Mouse (Mus musculus): Measurements from ENCODE around the gene H2al1g.
"Not testable (repeated sequence)": the region's sequence is repeated elsewhere in the genome, so short reads cannot be mapped to it uniquely, and the experiment has no call there.

The H2al1g gene

DNA sequence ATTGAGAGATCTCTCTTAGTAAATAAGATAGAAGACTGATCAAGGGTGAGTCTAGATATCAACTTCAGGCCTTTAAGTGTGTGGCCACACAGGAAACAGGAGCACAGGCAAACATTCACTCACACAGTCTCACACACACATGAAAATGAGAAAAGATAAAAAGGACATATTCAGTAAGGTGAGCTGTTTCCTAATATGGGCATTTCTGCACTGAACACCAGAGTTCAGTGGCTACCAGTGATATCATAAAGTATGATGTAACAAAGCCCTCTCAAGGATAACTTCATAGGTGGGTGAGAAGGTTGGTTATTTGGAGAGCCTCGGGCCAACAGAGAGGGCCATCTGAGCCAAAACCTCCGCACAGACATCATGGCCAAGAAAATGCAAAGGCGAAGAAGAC, at the start of gene H2al1g:
TSS of gene H2al1g (plus strand) at position 301 of the 400 bp plus-strand sequence.
- not testable (repeated sequence) for DNase-seq

DNA sequence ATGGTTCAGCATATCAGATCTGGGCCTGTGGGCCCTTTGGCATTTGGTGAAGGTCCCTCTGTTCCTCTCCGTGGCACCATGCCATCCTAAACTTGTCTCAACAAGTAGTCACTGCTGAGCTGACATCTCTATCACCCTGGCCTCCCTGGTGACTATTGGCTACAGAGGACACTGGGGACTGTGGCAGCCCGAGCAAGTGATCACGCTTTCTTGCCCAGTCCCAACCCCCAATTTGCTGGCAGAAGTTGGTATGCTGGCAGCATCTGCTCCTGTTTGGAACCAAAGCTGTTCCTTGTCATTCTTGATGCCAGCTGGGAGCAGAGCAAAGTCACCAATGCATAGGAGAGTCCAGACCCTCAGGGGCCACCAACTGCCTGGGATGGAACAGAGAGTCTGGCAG, 49.0 kb upstream of the H2al1g start:
- DNase-seq = peak; percentile 93

DNA sequence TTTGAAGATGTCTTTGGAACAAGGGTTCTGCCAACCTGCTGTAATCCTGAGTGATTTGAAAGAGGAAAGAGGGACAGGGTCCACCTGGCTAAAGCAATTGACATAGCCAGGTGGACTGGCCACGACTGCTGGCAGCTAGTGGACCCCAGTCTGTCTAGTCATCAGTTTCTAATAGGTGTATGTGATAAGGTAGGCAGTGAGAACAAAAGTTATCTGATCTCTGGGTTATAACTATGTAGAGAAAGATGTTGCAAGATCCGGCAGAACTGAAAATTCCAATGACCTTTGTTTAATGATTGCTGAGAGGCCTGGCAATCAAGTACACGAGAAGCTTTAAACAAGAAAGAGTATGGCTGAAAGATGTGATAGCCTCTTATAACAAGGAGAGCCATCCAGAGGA, 44.9 kb upstream of the H2al1g start:
- DNase-seq = no peak

DNA sequence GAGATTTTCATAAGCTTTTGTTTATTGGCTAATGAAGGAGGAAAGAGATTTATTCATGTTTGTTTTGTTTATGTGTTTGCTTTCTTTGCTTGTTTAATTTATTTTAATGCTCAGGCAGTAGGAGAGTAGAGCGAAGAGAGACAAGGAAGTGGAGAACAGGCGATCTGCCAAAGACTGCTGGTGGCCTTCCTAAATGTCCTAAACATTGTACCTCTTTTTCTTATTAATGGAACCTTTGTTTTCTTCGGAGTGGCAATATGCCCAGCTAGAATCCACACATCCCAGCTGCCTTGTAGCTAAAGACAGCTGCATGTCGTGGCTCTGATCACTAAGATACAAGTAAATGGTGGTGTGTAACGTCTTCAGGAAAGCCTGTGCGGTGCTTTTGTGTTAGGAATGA, 41.0 kb upstream of the H2al1g start:
- no peak for DNase-seq

DNA sequence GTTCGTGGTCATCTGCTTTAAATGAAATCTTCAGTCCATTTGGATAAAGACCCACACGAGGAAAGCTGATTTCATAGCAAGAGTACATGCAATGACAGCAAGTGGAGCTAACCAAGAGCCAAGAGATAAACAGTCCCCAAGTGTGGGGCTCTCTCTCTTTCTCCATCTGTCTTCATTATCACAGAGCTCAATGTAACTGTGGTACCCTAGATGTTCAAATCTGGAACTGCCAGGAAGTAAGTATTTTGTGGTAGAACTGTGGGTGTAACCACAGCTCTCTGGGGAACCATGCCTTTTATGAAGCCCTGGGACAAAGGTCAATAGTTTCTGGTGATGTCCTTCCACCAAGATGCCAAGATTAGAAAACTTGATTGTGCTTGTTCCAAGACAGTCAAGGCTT, 37.3 kb upstream of the H2al1g start:
- no peak for DNase-seq

DNA sequence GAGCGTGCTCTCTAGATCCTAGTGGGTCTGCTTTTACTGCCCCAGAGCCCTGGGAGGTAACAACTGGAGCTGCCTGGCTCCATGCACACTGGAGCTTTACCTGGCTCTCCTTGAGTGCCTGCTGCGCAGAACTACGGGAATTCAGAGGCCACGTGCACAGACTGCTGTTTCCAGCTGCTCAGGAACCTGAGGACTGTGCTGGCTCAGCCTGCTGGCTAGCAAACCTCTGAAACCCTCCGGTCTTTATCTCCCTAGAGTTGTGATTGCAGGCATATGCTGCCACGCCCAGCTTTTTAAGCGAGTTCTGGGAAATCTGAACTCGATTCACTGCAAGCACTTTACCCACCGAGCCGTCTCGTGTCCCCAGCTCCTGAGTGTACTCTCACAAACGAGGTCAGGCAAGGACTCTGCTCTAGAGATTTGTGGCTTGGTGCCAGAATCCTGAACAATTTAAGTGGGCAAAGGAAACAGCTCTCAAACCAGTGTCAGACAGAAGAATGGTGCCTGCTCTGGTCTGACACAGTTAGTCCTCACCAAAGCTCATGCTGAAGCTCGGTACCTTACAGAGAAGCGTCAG, 29.7 kb upstream of the H2al1g start:
- DNase-seq = peak; percentile 84

DNA sequence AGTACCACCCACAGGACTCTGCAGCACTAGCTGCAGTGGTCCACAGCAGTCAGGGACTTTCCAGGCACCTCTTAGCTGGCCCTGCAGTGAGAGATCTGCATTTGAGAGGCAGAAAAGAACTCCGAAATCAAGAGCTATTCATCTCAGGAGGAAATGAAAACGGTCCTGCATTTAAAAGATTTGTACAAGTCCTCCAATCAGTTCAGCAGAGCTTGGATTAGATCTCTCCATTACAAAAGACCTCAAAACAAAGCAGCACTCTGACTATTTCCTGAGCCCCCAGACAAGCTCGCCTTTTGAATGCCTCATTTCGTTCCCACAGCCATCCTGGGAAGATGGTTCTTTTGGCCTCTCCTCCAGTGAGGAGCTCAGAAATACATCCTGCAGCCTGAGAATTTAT, 28.8 kb upstream of the H2al1g start:
- no peak for DNase-seq

DNA sequence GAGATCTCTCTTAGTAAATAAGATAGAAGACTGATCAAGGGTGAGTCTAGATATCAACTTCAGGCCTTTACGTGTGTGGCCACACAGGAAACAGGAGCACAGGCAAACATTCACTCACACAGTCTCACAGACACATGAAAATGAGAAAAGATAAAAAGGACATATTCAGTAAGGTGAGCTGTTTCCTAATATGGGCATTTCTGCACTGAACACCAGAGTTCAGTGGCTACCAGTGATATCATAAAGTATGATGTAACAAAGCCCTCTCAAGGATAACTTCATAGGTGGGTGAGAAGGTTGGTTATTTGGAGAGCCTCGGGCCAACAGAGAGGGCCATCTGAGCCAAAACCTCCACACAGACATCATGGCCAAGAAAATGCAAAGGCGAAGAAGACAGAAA, 19.1 kb upstream of the H2al1g start, which contains the start of gene H2al1a:
TSS of gene H2al1a (plus strand) at position 301 of the 400 bp plus-strand sequence.
- not testable (repeated sequence) for DNase-seq

DNA sequence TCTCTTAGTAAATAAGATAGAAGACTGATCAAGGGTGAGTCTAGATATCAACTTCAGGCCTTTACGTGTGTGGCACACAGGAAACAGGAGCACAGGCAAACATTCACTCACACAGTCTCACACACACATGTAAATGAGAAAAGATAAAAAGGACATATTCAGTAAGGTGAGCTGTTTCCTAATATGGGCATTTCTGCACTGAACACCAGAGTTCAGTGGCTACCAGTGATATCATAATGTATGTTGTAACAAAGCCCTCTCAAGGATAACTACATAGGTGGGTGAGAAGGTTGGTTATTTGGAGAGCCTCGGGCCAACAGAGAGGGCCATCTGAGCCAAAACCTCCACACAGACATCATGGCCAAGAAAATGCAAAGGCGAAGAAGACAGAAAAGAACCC, 15.9 kb upstream of the H2al1g start, which contains the start of gene H2al1b:
TSS of gene H2al1b (plus strand) at position 301 of the 400 bp plus-strand sequence.
- DNase-seq = not testable (repeated sequence)

DNA sequence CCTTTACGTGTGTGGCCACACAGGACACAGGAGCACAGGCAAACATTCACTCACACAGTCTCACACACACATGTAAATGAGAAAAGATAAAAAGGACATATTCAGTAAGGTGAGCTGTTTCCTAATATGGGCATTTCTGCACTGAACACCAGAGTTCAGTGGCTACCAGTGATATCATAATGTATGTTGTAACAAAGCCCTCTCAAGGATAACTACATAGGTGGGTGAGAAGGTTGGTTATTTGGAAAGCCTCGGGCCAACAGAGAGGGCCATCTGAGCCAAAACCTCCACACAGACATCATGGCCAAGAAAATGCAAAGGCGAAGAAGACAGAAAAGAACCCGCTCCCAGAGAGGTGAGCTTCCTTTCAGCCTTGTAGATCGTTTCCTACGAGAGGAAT, 12.7 kb upstream of the H2al1g start, which contains the start of gene H2al1c:
TSS of gene H2al1c (plus strand) at position 301 of the 400 bp plus-strand sequence.
- not testable (repeated sequence) for DNase-seq

DNA sequence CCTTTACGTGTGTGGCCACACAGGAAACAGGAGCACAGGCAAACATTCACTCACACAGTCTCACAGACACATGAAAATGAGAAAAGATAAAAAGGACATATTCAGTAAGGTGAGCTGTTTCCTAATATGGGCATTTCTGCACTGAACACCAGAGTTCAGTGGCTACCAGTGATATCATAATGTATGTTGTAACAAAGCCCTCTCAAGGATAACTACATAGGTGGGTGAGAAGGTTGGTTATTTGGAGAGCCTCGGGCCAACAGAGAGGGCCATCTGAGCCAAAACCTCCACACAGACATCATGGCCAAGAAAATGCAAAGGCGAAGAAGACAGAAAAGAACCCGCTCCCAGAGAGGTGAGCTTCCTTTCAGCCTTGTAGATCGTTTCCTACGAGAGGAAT, 9.5 kb upstream of the H2al1g start, which contains the start of gene H2al1d:
TSS of gene H2al1d (plus strand) at position 301 of the 400 bp plus-strand sequence.
- DNase-seq = not testable (repeated sequence)

DNA sequence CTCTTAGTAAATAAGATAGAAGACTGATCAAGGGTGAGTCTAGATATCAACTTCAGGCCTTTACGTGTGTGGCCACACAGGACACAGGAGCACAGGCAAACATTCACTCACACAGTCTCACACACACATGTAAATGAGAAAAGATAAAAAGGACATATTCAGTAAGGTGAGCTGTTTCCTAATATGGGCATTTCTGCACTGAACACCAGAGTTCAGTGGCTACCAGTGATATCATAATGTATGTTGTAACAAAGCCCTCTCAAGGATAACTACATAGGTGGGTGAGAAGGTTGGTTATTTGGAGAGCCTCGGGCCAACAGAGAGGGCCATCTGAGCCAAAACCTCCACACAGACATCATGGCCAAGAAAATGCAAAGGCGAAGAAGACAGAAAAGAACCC, 6.4 kb upstream of the H2al1g start, which contains the start of gene H2al1e:
TSS of gene H2al1e (plus strand) at position 301 of the 400 bp plus-strand sequence.
- not testable (repeated sequence) for DNase-seq

DNA sequence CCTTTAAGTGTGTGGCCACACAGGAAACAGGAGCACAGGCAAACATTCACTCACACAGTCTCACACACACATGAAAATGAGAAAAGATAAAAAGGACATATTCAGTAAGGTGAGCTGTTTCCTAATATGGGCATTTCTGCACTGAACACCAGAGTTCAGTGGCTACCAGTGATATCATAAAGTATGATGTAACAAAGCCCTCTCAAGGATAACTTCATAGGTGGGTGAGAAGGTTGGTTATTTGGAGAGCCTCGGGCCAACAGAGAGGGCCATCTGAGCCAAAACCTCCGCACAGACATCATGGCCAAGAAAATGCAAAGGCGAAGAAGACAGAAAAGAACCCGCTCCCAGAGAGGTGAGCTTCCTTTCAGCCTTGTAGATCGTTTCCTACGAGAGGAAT, 3.2 kb upstream of the H2al1g start, which contains the start of gene H2al1f:
TSS of gene H2al1f (plus strand) at position 301 of the 400 bp plus-strand sequence.
- not testable (repeated sequence) for DNase-seq

DNA sequence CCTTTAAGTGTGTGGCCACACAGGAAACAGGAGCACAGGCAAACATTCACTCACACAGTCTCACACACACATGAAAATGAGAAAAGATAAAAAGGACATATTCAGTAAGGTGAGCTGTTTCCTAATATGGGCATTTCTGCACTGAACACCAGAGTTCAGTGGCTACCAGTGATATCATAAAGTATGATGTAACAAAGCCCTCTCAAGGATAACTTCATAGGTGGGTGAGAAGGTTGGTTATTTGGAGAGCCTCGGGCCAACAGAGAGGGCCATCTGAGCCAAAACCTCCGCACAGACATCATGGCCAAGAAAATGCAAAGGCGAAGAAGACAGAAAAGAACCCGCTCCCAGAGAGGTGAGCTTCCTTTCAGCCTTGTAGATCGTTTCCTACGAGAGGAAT, 3.1 kb downstream of the H2al1g start, which contains the start of gene H2al1h:
TSS of gene H2al1h (plus strand) at position 301 of the 400 bp plus-strand sequence.
- DNase-seq = not testable (repeated sequence)

DNA sequence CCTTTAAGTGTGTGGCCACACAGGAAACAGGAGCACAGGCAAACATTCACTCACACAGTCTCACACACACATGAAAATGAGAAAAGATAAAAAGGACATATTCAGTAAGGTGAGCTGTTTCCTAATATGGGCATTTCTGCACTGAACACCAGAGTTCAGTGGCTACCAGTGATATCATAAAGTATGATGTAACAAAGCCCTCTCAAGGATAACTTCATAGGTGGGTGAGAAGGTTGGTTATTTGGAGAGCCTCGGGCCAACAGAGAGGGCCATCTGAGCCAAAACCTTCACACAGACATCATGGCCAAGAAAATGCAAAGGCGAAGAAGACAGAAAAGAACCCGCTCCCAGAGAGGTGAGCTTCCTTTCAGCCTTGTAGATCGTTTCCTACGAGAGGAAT, 6.3 kb downstream of the H2al1g start, which contains the start of gene H2al1i:
TSS of gene H2al1i (plus strand) at position 301 of the 400 bp plus-strand sequence.
- not testable (repeated sequence) for DNase-seq

DNA sequence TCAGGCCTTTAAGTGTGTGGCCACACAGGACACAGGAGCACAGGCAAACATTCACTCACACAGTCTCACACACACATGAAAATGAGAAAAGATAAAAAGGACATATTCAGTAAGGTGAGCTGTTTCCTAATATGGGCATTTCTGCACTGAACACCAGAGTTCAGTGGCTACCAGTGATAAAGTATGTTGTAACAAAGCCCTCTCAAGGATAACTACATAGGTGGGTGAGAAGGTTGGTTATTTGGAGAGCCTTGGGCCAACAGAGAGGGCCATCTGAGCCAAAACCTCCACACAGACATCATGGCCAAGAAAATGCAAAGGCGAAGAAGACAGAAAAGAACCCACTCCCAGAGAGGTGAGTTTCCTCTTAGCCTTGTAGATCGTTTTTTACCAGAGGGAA, 9.5 kb downstream of the H2al1g start, which contains the start of gene H2al1j:
TSS of gene H2al1j (plus strand) at position 301 of the 400 bp plus-strand sequence.
- not testable (repeated sequence) for DNase-seq

DNA sequence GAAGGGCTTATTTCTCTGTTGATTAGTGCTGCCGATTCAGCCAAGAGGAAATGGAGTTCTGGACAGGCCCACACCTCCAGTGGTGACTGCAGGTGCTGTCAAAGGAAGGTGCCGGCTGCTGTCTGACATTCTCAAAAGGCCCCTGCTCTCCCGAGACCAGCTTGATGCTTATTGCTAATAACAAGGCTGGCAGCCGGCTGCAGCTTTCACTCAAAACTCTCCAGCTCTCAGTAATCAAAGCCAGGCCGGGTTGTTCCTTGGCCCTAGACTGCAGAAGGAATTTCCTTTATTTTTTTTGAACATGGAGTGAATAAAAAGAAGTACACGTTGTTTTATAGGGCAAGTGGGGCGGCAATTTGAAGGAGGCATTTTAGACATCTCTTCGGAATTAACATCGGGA, 27.7 kb downstream of the H2al1g start:
- DNase-seq = peak; percentile 88

DNA sequence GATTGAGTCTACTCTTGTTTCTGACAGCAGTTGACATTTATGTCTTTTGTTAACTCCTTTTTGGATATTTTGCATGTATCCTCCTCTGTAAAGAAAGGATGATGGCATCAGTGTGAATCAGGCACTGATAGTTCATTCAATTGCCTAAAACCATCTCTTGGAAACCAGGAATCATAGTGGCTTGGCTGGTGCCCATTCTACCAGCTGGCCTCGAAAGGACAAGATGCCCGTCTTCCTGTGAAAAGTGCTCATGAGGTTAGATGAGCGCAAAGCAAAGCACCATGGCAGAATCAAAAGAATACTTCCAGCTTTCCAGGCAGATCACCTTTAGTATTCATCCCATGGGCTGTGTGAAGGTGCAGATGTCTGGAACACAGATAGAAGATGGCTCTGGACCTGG, 28.7 kb downstream of the H2al1g start:
- DNase-seq = no peak

DNA sequence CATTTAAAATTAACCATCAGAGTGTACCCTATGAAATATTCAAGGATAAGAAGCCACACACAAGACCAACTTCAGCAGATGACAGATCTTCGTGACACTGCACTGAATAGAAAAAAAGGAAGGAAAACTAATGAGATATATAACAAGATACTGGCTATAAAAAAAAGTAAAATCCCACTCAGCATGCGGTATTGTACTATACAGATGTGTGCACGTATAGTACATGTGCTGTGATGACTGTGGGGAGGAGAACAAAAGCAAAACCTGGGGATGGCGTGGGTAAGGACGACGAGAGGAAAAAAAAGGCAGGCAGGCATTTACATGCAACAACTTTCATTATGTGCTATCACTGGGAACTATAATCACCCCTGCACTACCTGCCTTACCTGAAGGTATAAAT, 42.8 kb downstream of the H2al1g start:
- DNase-seq = peak; percentile 28

DNA sequence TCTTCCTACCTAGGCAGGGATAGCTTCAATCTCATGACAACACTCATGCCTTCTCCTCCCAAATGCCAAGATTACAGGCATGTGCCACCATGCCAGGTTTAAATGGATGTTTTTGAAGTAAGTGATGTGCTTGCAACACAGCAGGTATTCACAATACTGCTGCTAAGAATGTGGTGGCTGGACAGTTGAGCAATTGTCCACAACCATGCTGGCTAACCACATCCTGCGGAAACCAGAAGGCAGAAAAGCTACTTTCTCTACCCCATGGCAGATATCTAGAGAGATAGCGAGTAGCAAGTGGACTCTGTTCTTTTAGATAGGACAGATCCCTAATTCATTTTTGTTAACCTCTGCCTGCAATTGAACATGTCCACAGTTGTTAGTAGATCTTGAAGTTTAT, 43.2 kb downstream of the H2al1g start:
- DNase-seq = peak; percentile 33

DNA sequence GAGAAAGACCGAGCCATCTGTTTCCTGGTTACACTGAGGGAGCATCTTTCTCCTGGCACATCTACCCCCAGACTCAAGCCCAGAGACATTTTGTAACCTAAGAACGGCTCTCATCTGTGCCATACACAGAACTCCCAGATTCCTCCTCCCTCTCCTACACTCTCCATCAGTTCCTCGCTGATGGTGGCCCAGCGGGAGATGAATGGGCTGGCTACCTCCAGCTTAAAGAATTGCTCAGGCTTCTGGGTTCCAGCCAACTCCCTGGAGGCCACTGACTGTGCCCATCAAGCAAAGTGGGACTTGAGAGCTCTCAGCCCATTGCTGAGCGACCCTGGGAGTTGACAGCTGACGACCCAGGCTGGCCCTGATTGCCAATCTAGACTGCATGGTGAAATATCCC, 45.8 kb downstream of the H2al1g start:
- DNase-seq = peak; percentile 50

DNA sequence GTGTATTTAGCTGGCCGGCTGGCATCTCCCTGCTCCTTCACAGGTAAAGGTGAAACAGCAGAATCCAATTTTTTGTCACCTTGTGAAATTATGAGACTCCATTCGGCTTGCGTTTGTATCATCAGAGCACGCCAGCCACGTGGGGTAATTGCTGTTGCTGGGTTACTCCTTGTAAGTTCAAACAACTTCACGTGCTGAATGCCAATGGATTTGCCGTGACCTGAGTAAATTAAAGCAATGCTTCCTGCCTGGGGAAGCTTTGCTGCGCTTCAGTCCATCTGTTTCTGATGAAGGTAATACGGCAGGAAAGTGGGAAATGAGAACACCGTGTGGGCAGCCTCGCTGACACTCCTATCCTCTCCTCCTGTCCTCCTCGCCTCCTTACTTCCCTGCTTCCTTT, 47.1 kb downstream of the H2al1g start:
- peak; percentile 55 for DNase-seq

Data from heart, adult 11 months (tissue).